ENCODE assay signal across 27 mouse cellular contexts in the genomic region with DNA sequence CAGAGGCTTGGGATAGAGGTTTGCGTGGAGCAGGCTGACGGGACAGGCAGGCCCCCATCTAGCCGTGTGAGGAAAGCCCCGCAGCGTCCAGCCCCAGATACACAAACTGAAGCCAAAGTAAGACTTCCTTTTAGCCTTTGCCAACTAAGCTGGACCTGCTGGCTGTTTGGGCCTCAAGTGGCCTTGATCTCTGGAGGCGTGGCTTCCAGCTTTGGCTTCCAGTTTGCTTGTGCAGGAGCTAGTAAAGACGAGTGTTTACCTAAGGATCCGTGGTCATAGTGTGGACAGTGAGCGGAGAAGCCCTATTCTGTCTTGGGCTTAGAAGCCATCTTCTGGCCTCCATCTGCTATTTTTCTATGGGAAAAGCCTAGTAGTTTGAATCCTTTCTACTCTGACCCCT. TPM values are rescaled to one million over a fixed set of nuclear protein-coding genes. Genes with fewer than 3 reads are reported as not detected.
DNase-seq lines count a peak whose midpoint lies in the region; ATAC-seq lines count a peak whose summit lies in the region.
"Had no signal": no experiment of that assay in that cellular context is flagged by ENCODE, and none has a peak within 500 bp of the region (broad histone marks: within the 10 kb centered on the region; RNA-seq: fewer than 3 reads in every experiment).

No protein-coding gene starts in this region.

- no peaks in the 10 kb centered on the region for H3K9me3 ChIP-seq in midbrain, embryonic 11.5 days (ENCODE audit: control insufficient read depth, low read length)
- no peaks in the 10 kb centered on the region for H3K9me3 ChIP-seq in midbrain, embryonic 13.5 days
- H3K9me3 ChIP-seq: embryonic facial prominence, embryonic 15.5 days; forebrain, embryonic 10.5 days; heart, embryonic 13.5 days; midbrain, embryonic 12.5 days; neural tube, embryonic 12.5 days; stomach, embryonic 15.5 days had no signal

- no peak overlapping the region for H3K4me3 ChIP-seq in midbrain, embryonic 11.5 days (ENCODE audit: low read depth, low read length)
- H3K4me3 ChIP-seq in midbrain, embryonic 13.5 days (replicated peaks): no peak overlapping the region
- H3K4me3 ChIP-seq: embryonic facial prominence, embryonic 15.5 days; forebrain, embryonic 10.5 days; gastrocnemius, adult 2 months; heart, embryonic 13.5 days; midbrain, embryonic 12.5 days; neural tube, embryonic 12.5 days; stomach, embryonic 15.5 days had no signal

- no peak overlapping the region for H3K4me2 ChIP-seq in midbrain, embryonic 11.5 days
- no peak overlapping the region for H3K4me2 ChIP-seq in midbrain, embryonic 13.5 days (replicated peaks)
- H3K4me2 ChIP-seq: embryonic facial prominence, embryonic 15.5 days; heart, embryonic 13.5 days; hindbrain, embryonic 14.5 days; midbrain, embryonic 12.5 days; neural tube, embryonic 12.5 days; stomach, embryonic 15.5 days had no signal

- WGBS in midbrain, embryonic 11.5 days: 87% methylated on average over 9 of the region's 9 CpGs
- 92% methylated on average over 9 of the region's 9 CpGs for WGBS in midbrain, embryonic 13.5 days

- H3K27ac ChIP-seq in midbrain, embryonic 11.5 days (ENCODE audit: low read depth, low read length): no peak overlapping the region
- H3K27ac ChIP-seq in midbrain, embryonic 13.5 days: no peak overlapping the region
- H3K27ac ChIP-seq: embryonic facial prominence, embryonic 15.5 days; forebrain, embryonic 10.5 days; gastrocnemius, adult 2 months; heart, embryonic 13.5 days; hindbrain, embryonic 14.5 days; liver, embryonic 14.5 days; macrophage; midbrain, embryonic 12.5 days; neural tube, embryonic 12.5 days; stomach, embryonic 15.5 days had no signal

- ATAC-seq in midbrain, embryonic 11.5 days (ENCODE audit: low FRiP score): no peak
- no peak for ATAC-seq in midbrain, embryonic 13.5 days
- ATAC-seq: forebrain, postnatal 0 days had no signal

- peak; percentile 70 for DNase-seq in heart, adult 11 months
- DNase-seq in heart, postnatal 4 days: no peak
- DNase-seq in midbrain, embryonic 11.5 days (ENCODE audit: low spot score, missing footprints): peak; percentile 21
- peak; percentile 76 for DNase-seq in adrenal gland, adult 2 months
- peak; percentile 6 for DNase-seq in lung, postnatal 10 days
- no peak for DNase-seq in frontal cortex, adult 2 months (ENCODE audit: extremely low spot score in 1 of 2, low spot score in 1 of 2)
- DNase-seq in thymus, postnatal 25 days: no peak
- DNase-seq: cerebellum, adult 11 months; cerebellum, postnatal 14 days; forebrain, postnatal 0 days; gastrocnemius, adult 2 months; heart, adult 18-20 months; kidney, adult 9 months had no signal

- H3K27me3 ChIP-seq in midbrain, embryonic 11.5 days (ENCODE audit: control insufficient read depth, insufficient read depth, low read length): no peaks in the 10 kb centered on the region
- no peaks in the 10 kb centered on the region for H3K27me3 ChIP-seq in midbrain, embryonic 13.5 days
- H3K27me3 ChIP-seq: CH12.LX; embryonic facial prominence, embryonic 15.5 days; midbrain, embryonic 12.5 days; neural tube, embryonic 12.5 days; stomach, embryonic 15.5 days had no signal

- no peak overlapping the region for H3K9ac ChIP-seq in midbrain, embryonic 11.5 days (ENCODE audit: low read length)
- no peak overlapping the region for H3K9ac ChIP-seq in midbrain, embryonic 13.5 days (replicated peaks)
- H3K9ac ChIP-seq: embryonic facial prominence, embryonic 15.5 days; forebrain, postnatal 0 days; heart, embryonic 13.5 days; hindbrain, embryonic 14.5 days; liver, embryonic 14.5 days; midbrain, embryonic 12.5 days; neural tube, embryonic 12.5 days; stomach, embryonic 15.5 days had no signal

- no peaks in the 10 kb centered on the region for H3K36me3 ChIP-seq in midbrain, embryonic 11.5 days (ENCODE audit: control insufficient read depth, insufficient read depth, low read length)
- no peaks in the 10 kb centered on the region for H3K36me3 ChIP-seq in midbrain, embryonic 13.5 days
- H3K36me3 ChIP-seq: embryonic facial prominence, embryonic 15.5 days; forebrain, embryonic 10.5 days; heart, embryonic 13.5 days; midbrain, embryonic 12.5 days; neural tube, embryonic 12.5 days; stomach, embryonic 15.5 days had no signal

- no peaks in the 10 kb centered on the region for H3K4me1 ChIP-seq in midbrain, embryonic 11.5 days (ENCODE audit: control insufficient read depth, insufficient read depth, low read length)
- no peaks in the 10 kb centered on the region for H3K4me1 ChIP-seq in midbrain, embryonic 13.5 days (replicated peaks)
- H3K4me1 ChIP-seq: embryonic facial prominence, embryonic 15.5 days; midbrain, embryonic 12.5 days; neural tube, embryonic 12.5 days; stomach, embryonic 15.5 days had no signal

RNA-seq across cellular contexts. Expression of a gene that starts 16.7 kb away (rescaled TPM):
- total RNA-seq in heart, postnatal 4 days (2021): not detected
- polyA plus RNA-seq in midbrain, embryonic 11.5 days (2014; fragmentation: Nextera tagmentation; extraction: Ambion mirVana): 0.12 TPM in 1 of 2 replicates, not detected in the other
- 0.14 and 0.17 TPM in 2 replicates for polyA plus RNA-seq in midbrain, embryonic 13.5 days (2015; fragmentation: Nextera tagmentation; extraction: Ambion mirVana)
- not detected for total RNA-seq in adrenal gland, adult 2 months (2021)
- 0.18 TPM in 1 of 2 replicates, not detected in the other for polyA plus RNA-seq in adrenal gland, adult 2 months (2012; rRNA removed)
- polyA plus RNA-seq in frontal cortex, adult 2 months (2012; rRNA removed): 0.06 TPM in 1 of 2 replicates, not detected in the other
- total RNA-seq: CH12.LX; forebrain, postnatal 0 days; gastrocnemius, adult 2 months; heart, adult 18-20 months; heart, postnatal 25 days; layer of hippocampus, postnatal 14 days had no signal

RNA-seq across cellular contexts. Expression of a gene that starts 16.7 kb away (rescaled TPM):
- under 1 TPM; 0.16 to 0.29 TPM for total RNA-seq in heart, postnatal 4 days (2021)
- 0.38 and 0.50 TPM in 2 replicates for polyA plus RNA-seq in midbrain, embryonic 11.5 days (2014; fragmentation: Nextera tagmentation; extraction: Ambion mirVana)
- 0.14 TPM in 1 of 2 replicates, not detected in the other for polyA plus RNA-seq in midbrain, embryonic 13.5 days (2015; fragmentation: Nextera tagmentation; extraction: Ambion mirVana)
- total RNA-seq in adrenal gland, adult 2 months (2021): under 1 TPM; 0.26 to 0.35 TPM
- polyA plus RNA-seq in adrenal gland, adult 2 months (2012; rRNA removed): not detected in 2 replicates
- 0.32 and 0.36 TPM in 2 replicates for polyA plus RNA-seq in frontal cortex, adult 2 months (2012; rRNA removed)
- total RNA-seq: forebrain, postnatal 0 days; gastrocnemius, adult 2 months; heart, adult 18-20 months; heart, postnatal 25 days had no signal
- polyA plus RNA-seq: embryonic facial prominence, embryonic 15.5 days; forebrain, embryonic 10.5 days; limb, embryonic 11.5 days; macrophage; midbrain, embryonic 12.5 days; neural tube, embryonic 12.5 days had no signal

RNA-seq across cellular contexts. Expression of a gene that starts 58.7 kb away (rescaled TPM):
- total RNA-seq in heart, postnatal 4 days (2021): 10 to 100 TPM; 55.6 to 60.6 TPM
- polyA plus RNA-seq in midbrain, embryonic 11.5 days (2014; fragmentation: Nextera tagmentation; extraction: Ambion mirVana): 3.1 and 3.8 TPM in 2 replicates
- polyA plus RNA-seq in midbrain, embryonic 13.5 days (2015; fragmentation: Nextera tagmentation; extraction: Ambion mirVana): 3.1 and 3.6 TPM in 2 replicates
- 1 to 10 TPM; 1.7 to 2.1 TPM for total RNA-seq in adrenal gland, adult 2 months (2021)
- 1.4 and 1.6 TPM in 2 replicates for polyA plus RNA-seq in adrenal gland, adult 2 months (2012; rRNA removed)
- polyA plus RNA-seq in frontal cortex, adult 2 months (2012; rRNA removed): 0.55 and 0.62 TPM in 2 replicates
- total RNA-seq: CH12.LX had no signal
- polyA plus RNA-seq: macrophage had no signal

RNA-seq across cellular contexts. Expression of a gene that starts 59.3 kb away (rescaled TPM):
- 10 to 100 TPM; 17.8 to 22.7 TPM for total RNA-seq in heart, postnatal 4 days (2021)
- 40.3 TPM in 2 replicates for polyA plus RNA-seq in midbrain, embryonic 11.5 days (2014; fragmentation: Nextera tagmentation; extraction: Ambion mirVana)
- polyA plus RNA-seq in midbrain, embryonic 13.5 days (2015; fragmentation: Nextera tagmentation; extraction: Ambion mirVana): 34.8 and 37.0 TPM in 2 replicates
- 10 to 100 TPM; 27.9 to 34.4 TPM for total RNA-seq in adrenal gland, adult 2 months (2021)
- 8.6 and 10.7 TPM in 2 replicates for polyA plus RNA-seq in adrenal gland, adult 2 months (2012; rRNA removed)
- polyA plus RNA-seq in frontal cortex, adult 2 months (2012; rRNA removed): 17.7 and 19.3 TPM in 2 replicates

Comparison
In these comparisons a context has a peak if more than half of its experiments do, and no peak if none do; other contexts are left out.
1. DNase-seq: peak in heart, adult 11 months (single experiment), midbrain, embryonic 11.5 days (single experiment), adrenal gland, adult 2 months (single experiment) and lung, postnatal 10 days (single experiment); none in heart, postnatal 4 days (single experiment), frontal cortex, adult 2 months (0 of 2) and thymus, postnatal 25 days (single experiment).